Mouse (Mus musculus) natural killer cell, adult 2 months (primary cell): ENCODE data around the gene Btbd17.
A peak's percentile ranks its signal among the peaks of the same experiment; 100 is the strongest.

ENCODE experiments used
- DNase-seq, 2 experiments: peaks; one replicate each; pipeline ENCODE4 v3.0.0; 2022; ENCODE audit warnings: low spot score in 2 of 2

Btbd17 gene

GRCm38 (mm10) chr11:114795848-114796322, at the start of gene Btbd17:
Btbd17 (minus strand) TSS chr11:114795945.
- DNase-seq, result no peak

- DNase-seq, result no peak
Measured at GRCm38 (mm10) chr11:114844464-114845220, 48.9 kb upstream of the Btbd17 start.

GRCm38 (mm10) chr11:114843818-114844463, 48.2 kb upstream of the Btbd17 start:
- no peak for DNase-seq

GRCm38 (mm10) chr11:114833166-114833565, 37.4 kb upstream of the Btbd17 start:
- no peak for DNase-seq

GRCm38 (mm10) chr11:114830433-114830773, 34.7 kb upstream of the Btbd17 start:
- DNase-seq, result no peak

GRCm38 (mm10) chr11:114829499-114830432, 34.0 kb upstream of the Btbd17 start:
- no peak for DNase-seq

- no peak for DNase-seq
Measured at GRCm38 (mm10) chr11:114826686-114827085, 30.9 kb upstream of the Btbd17 start.

- no peak for DNase-seq
Measured at GRCm38 (mm10) chr11:114823199-114823725, 27.5 kb upstream of the Btbd17 start.

- DNase-seq, result no peak
Measured at GRCm38 (mm10) chr11:114822727-114823126, 27.0 kb upstream of the Btbd17 start.

GRCm38 (mm10) chr11:114821325-114821724, 25.6 kb upstream of the Btbd17 start:
- no peak for DNase-seq

GRCm38 (mm10) chr11:114820444-114820843, 24.7 kb upstream of the Btbd17 start:
- DNase-seq, result no peak

- DNase-seq, result no peak
Measured at GRCm38 (mm10) chr11:114819110-114819509, 23.4 kb upstream of the Btbd17 start.

GRCm38 (mm10) chr11:114818185-114818584, 22.4 kb upstream of the Btbd17 start:
- DNase-seq, result peak; percentile 29 to 37

- DNase-seq, result no peak
Measured at GRCm38 (mm10) chr11:114816934-114817333, 21.2 kb upstream of the Btbd17 start.

- DNase-seq, result no peak
Measured at GRCm38 (mm10) chr11:114814873-114815592, 19.3 kb upstream of the Btbd17 start.

- peak; percentile 79 to 84 for DNase-seq
Measured at GRCm38 (mm10) chr11:114812731-114813240, 17.0 kb upstream of the Btbd17 start.

GRCm38 (mm10) chr11:114810344-114810743, 14.6 kb upstream of the Btbd17 start:
- no peak for DNase-seq

- no peak for DNase-seq
Measured at GRCm38 (mm10) chr11:114809371-114809770, 13.6 kb upstream of the Btbd17 start.

GRCm38 (mm10) chr11:114807686-114808427, 12.1 kb upstream of the Btbd17 start:
- DNase-seq, result peak; percentile 33 to 54

- no peak for DNase-seq
Measured at GRCm38 (mm10) chr11:114807025-114807424, 11.3 kb upstream of the Btbd17 start.
